Mouse (Mus musculus) adrenal gland (tissue): ENCODE data around the gene Ercc1.

Experiments
- intact Hi-C: fragments of 180-260 bp; cut with DNase I; formaldehyde crosslinking; loops from one replicate; pipeline ENCODE4 v1.15.1; 2025
- microRNA-seq, 2 experiments: library from miRNA; unstranded; fragments of <30 nt; microRNA quantifications; one replicate each; pipeline ENCODE4; 2019

Ercc1 gene

DNA sequence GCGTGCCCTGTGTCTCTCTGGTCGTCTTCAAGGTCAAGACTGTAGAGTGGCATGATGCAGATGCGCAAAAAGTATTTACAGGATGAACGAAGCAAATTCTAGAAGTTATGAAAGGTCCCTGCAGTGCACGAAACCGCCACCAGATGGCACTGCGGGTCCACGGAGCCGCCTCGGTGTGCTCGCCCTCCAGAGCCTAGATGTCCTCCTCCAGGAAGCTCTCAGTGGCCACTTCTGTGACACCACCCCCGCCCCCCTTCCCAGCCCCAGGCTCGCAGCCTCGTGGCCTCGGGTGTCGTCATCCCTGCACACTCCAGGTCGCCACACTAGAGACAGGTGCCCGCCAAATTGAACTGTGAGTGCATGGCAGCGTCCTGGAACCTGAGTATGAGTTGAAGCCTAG lies 60.8 kb downstream of the Ercc1 start:
- intact Hi-C loops = loop anchor here (5.0 to 10.0 kb wide), 2 partner anchors 37 to 109 kb away; partner anchors contain the start of gene Nkpd1

Small RNA genes within 50 kb of the gene (microRNA-seq; reads per million reads assigned to microRNA genes)
- 0 to 0.11 reads per million in 2 experiments for gene Mir343
